ENCODE assay signal across 8 mouse cellular contexts in the genomic region with DNA sequence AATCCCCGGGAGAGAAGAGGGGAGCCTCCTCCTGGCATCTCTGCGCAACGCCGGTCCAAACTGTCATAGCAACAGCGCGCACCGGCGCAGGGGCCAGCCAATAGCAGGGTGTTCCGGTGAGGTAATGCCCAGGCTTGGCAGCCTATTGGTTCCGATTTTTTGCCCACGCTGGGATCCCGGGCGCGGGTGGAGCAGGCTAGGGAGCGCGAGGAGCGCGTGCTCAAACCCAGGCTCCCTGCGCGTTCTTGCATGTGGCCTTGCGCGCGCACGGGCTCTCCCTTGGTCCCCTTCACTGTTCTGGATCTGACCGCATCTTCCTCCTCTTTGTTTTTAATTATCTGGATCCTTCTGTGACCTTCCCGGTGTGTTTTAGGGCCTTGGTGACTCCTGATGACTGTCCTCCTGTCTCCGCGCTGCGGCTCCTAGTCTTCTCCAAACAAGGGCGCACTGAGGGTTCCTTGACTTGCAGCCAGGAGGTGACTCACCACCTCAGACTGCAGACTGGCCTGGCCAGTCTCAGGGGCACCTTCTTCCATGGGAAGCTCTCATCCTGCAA. TPM values are rescaled to one million over a fixed set of nuclear protein-coding genes. Genes with fewer than 3 reads are reported as not detected.
A peak's percentile ranks its signal among the peaks of the same experiment; 100 is the strongest.
DNase-seq lines count a peak whose midpoint lies in the region; ATAC-seq lines count a peak whose summit lies in the region.

No protein-coding gene starts in this region.

- peak; percentile 95 for ATAC-seq in hindbrain, embryonic 15.5 days (ENCODE audit: low FRiP score, low read depth)
- ATAC-seq in stomach, embryonic 15.5 days (ENCODE audit: insufficient read depth, low FRiP score, low read depth) = peak; percentile 68
- no peak for ATAC-seq in megakaryocyte-erythroid progenitor cell, adult 5-6 weeks (replicated peaks; ENCODE audit: low FRiP score, low TSS enrichment, poor library complexity, severe bottlenecking)

- peak overlapping the region; percentile 77 for H3K27ac ChIP-seq in hindbrain, embryonic 15.5 days (replicated peaks)
- peak overlapping the region; percentile 67 for H3K27ac ChIP-seq in stomach, embryonic 15.5 days

- H3K4me2 ChIP-seq in hindbrain, embryonic 15.5 days = peak overlapping the region; percentile 56
- H3K4me2 ChIP-seq in stomach, embryonic 15.5 days = peak overlapping the region; percentile 51

- H3K4me1 ChIP-seq in hindbrain, embryonic 15.5 days (replicated peaks) = peaks cover 47% of the 10 kb centered on the region
- H3K4me1 ChIP-seq in stomach, embryonic 15.5 days = peaks cover 9% of the 10 kb centered on the region; the same call in 1 of the 2 replicates

- peak overlapping the region; percentile 27 for H3K4me3 ChIP-seq in hindbrain, embryonic 15.5 days
- peak overlapping the region; percentile 20 for H3K4me3 ChIP-seq in stomach, embryonic 15.5 days (replicated peaks)

- no peaks in the 10 kb centered on the region for H3K27me3 ChIP-seq in hindbrain, embryonic 15.5 days
- peaks cover 8% of the 10 kb centered on the region; the same call in 1 of the 2 replicates for H3K27me3 ChIP-seq in stomach, embryonic 15.5 days (replicated peaks)

- DNase-seq in R1 (ENCODE audit: low read depth, low spot score) = peak; percentile 73
- peak; percentile 98 for DNase-seq in cerebellum, adult 9-11 months
- peak; percentile 92 to 94 for DNase-seq in frontal cortex, postnatal 14 days (ENCODE audit: low spot score in 2 of 2)
- DNase-seq in layer of hippocampus, postnatal 36 days = peak; percentile 93 to 95
- peak; percentile 65 to 77 for DNase-seq in lung, postnatal 4 days

- no peaks in the 10 kb centered on the region for H3K36me3 ChIP-seq in hindbrain, embryonic 15.5 days
- H3K36me3 ChIP-seq in stomach, embryonic 15.5 days = no peaks in the 10 kb centered on the region

- no peaks in the 10 kb centered on the region for H3K9me3 ChIP-seq in hindbrain, embryonic 15.5 days
- no peaks in the 10 kb centered on the region for H3K9me3 ChIP-seq in stomach, embryonic 15.5 days

- peak overlapping the region; percentile 31 for H3K9ac ChIP-seq in hindbrain, embryonic 15.5 days
- no peak overlapping the region for H3K9ac ChIP-seq in stomach, embryonic 15.5 days

- WGBS in hindbrain, embryonic 15.5 days = 1% methylated on average over 30 of the region's 30 CpGs
- 3% methylated on average over 30 of the region's 30 CpGs for WGBS in stomach, embryonic 15.5 days

RNA-seq across cellular contexts. Expression of gene Laptm5, which starts 51.2 kb away (rescaled TPM):
- 24.9 and 34.6 TPM in 2 replicates for polyA plus RNA-seq in hindbrain, embryonic 15.5 days (2015; fragmentation: Nextera tagmentation; extraction: Ambion mirVana)
- total RNA-seq in layer of hippocampus, postnatal 36 days (2021) = 10 to 100 TPM; 30.3 to 31.0 TPM
- 49.7 and 49.9 TPM in 2 replicates for polyA plus RNA-seq in stomach, embryonic 15.5 days (2015; fragmentation: Nextera tagmentation; extraction: Ambion mirVana)
- total RNA-seq in megakaryocyte-erythroid progenitor cell, adult 5-6 weeks (2014; fragmentation: Nextera tagmentation) = 111 and 132 TPM in 2 replicates
- total RNA-seq in megakaryocyte-erythroid progenitor cell, adult 5-6 weeks (2017) = 33.5 and 41.8 TPM in 2 replicates
